Mouse (Mus musculus) heart, adult 2 months (tissue): Measurements from ENCODE around the gene Clhc1. TPM values are rescaled to one million over a fixed set of nuclear protein-coding genes. Genes with fewer than 3 reads are reported as not detected.

ENCODE experiments used
- DNase-seq, 2 experiments: peaks; one replicate each; pipeline ENCODE4 v3.0.0; 2021
- H3K27ac ChIP-seq: fragments of 200-600 bp; 2 replicates; pipeline ENCODE4 v1.8.1; 2022
- H3K27me3 ChIP-seq: fragments of 200-500 bp; 2 replicates; pipeline ENCODE4 v1.6.1; 2012; ENCODE audit warnings: mild to moderate bottlenecking, low read length, inconsistent platforms, mixed read lengths; ENCODE audit not compliant: control insufficient read depth, insufficient read depth
- H3K36me3 ChIP-seq: fragments of 200-500 bp; 2 replicates; pipeline ENCODE4 v1.6.1; 2012; ENCODE audit warnings: low read length, inconsistent platforms; ENCODE audit not compliant: control insufficient read depth, insufficient read depth
- H3K4me1 ChIP-seq: fragments of 200-500 bp; 2 replicates; pipeline ENCODE4 v1.6.1; 2011; ENCODE audit warnings: low read length; ENCODE audit not compliant: control insufficient read depth, insufficient read depth
- H3K4me3 ChIP-seq: fragments of 200-600 bp; 2 replicates; pipeline ENCODE4 v1.8.1; 2022
- H3K79me2 ChIP-seq: fragments of 200-500 bp; replicated peaks from 2 replicates; pipeline ENCODE4 v1.6.1; 2012; ENCODE audit warnings: mild to moderate bottlenecking, inconsistent platforms, low read length, moderate library complexity, mixed read lengths; ENCODE audit not compliant: control insufficient read depth, insufficient read depth
- H3K9ac ChIP-seq: fragments of 200-500 bp; 2 replicates; pipeline ENCODE4 v1.6.1; 2012; ENCODE audit warnings: low read depth, mild to moderate bottlenecking, control low read depth, inconsistent platforms, low read length, mixed read lengths
- CTCF ChIP-seq: fragments of 200-600 bp; IDR thresholded peaks from 2 replicates; pipeline ENCODE4 v1.8.1; 2022; ENCODE audit warnings: antibody characterized with exemption, mild to moderate bottlenecking, moderate library complexity
- EP300 ChIP-seq: fragments of 200-500 bp; IDR thresholded peaks from 2 replicates; pipeline ENCODE4 v1.6.1; 2011; ENCODE audit warnings: low read depth, low read length, control low read depth; ENCODE audit not compliant: insufficient read depth
- POLR2A ChIP-seq: fragments of 200-500 bp; IDR thresholded peaks from 2 replicates; pipeline ENCODE4 v1.6.1; 2011; ENCODE audit warnings: mild to moderate bottlenecking, low read depth, low read length, control low read depth; ENCODE audit not compliant: insufficient read depth
- WGBS: fragments of 180-500 bp; shearing (Covaris S2); methylation state at CpG from one replicate; pipeline ENCODE4 v1.1.7; 2018; 5-methylcytosine and 5-hydroxymethylcytosine counted together
- intact Hi-C: fragments of 180-260 bp; cut with DNase I; formaldehyde crosslinking; loops from one replicate; pipeline ENCODE4 v1.15.1; 2025
- polyA plus RNA-seq: library from polyadenylated mRNA; depleted of rRNA; stranded (reverse); fragments of >200 nt; gene quantifications from 2 replicates; pipeline ENCODE4 v1.2.3, GENCODE M21; 2012; rRNA removed
- total RNA-seq, 2 experiments: library from RNA; stranded (reverse); gene quantifications; 2 replicates each; pipeline ENCODE4 v1.2.3; 2021

Clhc1 gene
- total and polyA plus RNA-seq, 3 experiments: not detected

GRCm38 (mm10) chr11:29622030-29622790 is 74.5 kb downstream of the Clhc1 start:
- intact Hi-C loops: no loop called here
- Histone ChIP-seq H3K79me2 (no peaks in the 10 kb centered on the region), H3K9ac (no peak overlapping the region), H3K36me3 (no peaks in the 10 kb centered on the region), H3K4me3 (no peak overlapping the region), H3K27ac (no peak overlapping the region), H3K27me3 (no peaks in the 10 kb centered on the region), H3K4me1 (no peaks in the 10 kb centered on the region)
- TF ChIP-seq CTCF: no peak
- TF ChIP-seq EP300: no peak
- no peak for TF ChIP-seq POLR2A
- 81% methylated on average over 5 of the region's 5 CpGs for WGBS
- no peak for DNase-seq

- Histone ChIP-seq H3K4me1 (no peaks in the 10 kb centered on the region), H3K9ac (no peak overlapping the region), H3K27me3 (no peaks in the 10 kb centered on the region), H3K79me2 (no peaks in the 10 kb centered on the region), H3K36me3 (no peaks in the 10 kb centered on the region), H3K27ac (no peak overlapping the region), H3K4me3 (no peak overlapping the region)
- intact Hi-C loops: no loop called here
- TF ChIP-seq EP300: no peak
- no peak for TF ChIP-seq POLR2A
- TF ChIP-seq CTCF: no peak
- no peak for DNase-seq
- WGBS: 90% methylated on average over 3 of the region's 3 CpGs
Measured at GRCm38 (mm10) chr11:29623327-29623726, 75.6 kb downstream of the Clhc1 start.

GRCm38 (mm10) chr11:29626541-29626940 is 78.8 kb downstream of the Clhc1 start:
- TF ChIP-seq CTCF (no peak), EP300 (no peak), POLR2A (no peak)
- intact Hi-C loops: no loop called here

GRCm38 (mm10) chr11:29627706-29628105 is 80.0 kb downstream of the Clhc1 start:
- H3K9ac ChIP-seq: no peak overlapping the region
- intact Hi-C loops: no loop called here
- H3K4me1 ChIP-seq: no peaks in the 10 kb centered on the region
- DNase-seq: no peak
- TF ChIP-seq EP300 (no peak), POLR2A (no peak), CTCF (no peak)
- H3K27ac ChIP-seq: no peak overlapping the region
- no peak overlapping the region for H3K4me3 ChIP-seq
- H3K79me2 ChIP-seq: no peaks in the 10 kb centered on the region
- WGBS: 98% methylated on average over 3 of the region's 3 CpGs
- H3K27me3 ChIP-seq: no peaks in the 10 kb centered on the region
- no peaks in the 10 kb centered on the region for H3K36me3 ChIP-seq

More at GRCm38 (mm10) chr11:29626541-29626940, 78.8 kb downstream of the Clhc1 start:
- no peaks in the 10 kb centered on the region for H3K79me2 ChIP-seq
- no peak overlapping the region for H3K4me3 ChIP-seq
- H3K27ac ChIP-seq: peak overlapping the region; percentile 7; the same call in 1 of the 2 replicates
- no peaks in the 10 kb centered on the region for H3K36me3 ChIP-seq
- 33% methylated on average over 5 of the region's 5 CpGs for WGBS
- H3K4me1 ChIP-seq: no peaks in the 10 kb centered on the region
- no peak for DNase-seq
- H3K27me3 ChIP-seq: no peaks in the 10 kb centered on the region
- no peak overlapping the region for H3K9ac ChIP-seq

Other genes starting within 250 kb of the Clhc1 start
- 1 to 10 TPM; 5.5 to 9.0 TPM for gene Ccdc88a, start 174.3 kb upstream of the Clhc1 start, total RNA-seq
- gene Ccdc88a, start 174.3 kb upstream of the Clhc1 start, polyA plus RNA-seq: 1.00 and 1.6 TPM in 2 replicates
- gene Prorsd1, start 32.9 kb upstream of the Clhc1 start, total RNA-seq: 10 to 100 TPM; 20.4 to 22.0 TPM
- 6.7 and 12.2 TPM in 2 replicates for gene Prorsd1, start 32.9 kb upstream of the Clhc1 start, polyA plus RNA-seq
- 10 to 100 TPM; 51.2 to 53.5 TPM for gene Mtif2, start 21.5 kb upstream of the Clhc1 start, total RNA-seq
- 19.7 and 38.6 TPM in 2 replicates for gene Mtif2, start 21.5 kb upstream of the Clhc1 start, polyA plus RNA-seq
- gene Rps27a, start 159 bp downstream of the Clhc1 start, total RNA-seq: 100 to 1,000 TPM; 419 to 481 TPM
- 95.6 and 166 TPM in 2 replicates for gene Rps27a, start 159 bp downstream of the Clhc1 start, polyA plus RNA-seq
- gene Rtn4, start 145.0 kb downstream of the Clhc1 start, total RNA-seq: 10 to 100 TPM; 82.5 to 85.3 TPM
- gene Rtn4, start 145.0 kb downstream of the Clhc1 start, polyA plus RNA-seq: 31.1 and 51.5 TPM in 2 replicates